Mouse (Mus musculus): ENCODE data around the gene Nf2.

GRCm38 (mm10) chr11:4734179-4734578 lies 115.2 kb downstream of the Nf2 start:
- no peak for TF ChIP-seq POLR2A (IDR thresholded peaks at IDR 0.05; ENCODE audit: insufficient read length, low read depth)
- TF ChIP-seq MAX (IDR thresholded peaks at IDR 0.05; ENCODE audit: low read depth) = no peak
- no peak for TF ChIP-seq SRF (IDR thresholded peaks at IDR 0.05; ENCODE audit: control insufficient read depth, insufficient read length, low read depth)
- no peak for TF ChIP-seq REST (IDR thresholded peaks at IDR 0.05; ENCODE audit: insufficient read depth, insufficient read length)
- no peak for TF ChIP-seq USF1 (IDR thresholded peaks at IDR 0.05; ENCODE audit: low read depth)
- no peak for TF ChIP-seq MYOG (IDR thresholded peaks at IDR 0.05; ENCODE audit: control insufficient read depth in 1 of 3, insufficient read depth in 1 of 3, insufficient read length in 2 of 3, low read depth in 2 of 3)
- no peak for TF ChIP-seq TCF12 (IDR thresholded peaks at IDR 0.05; ENCODE audit: insufficient read depth, poor library complexity, severe bottlenecking)
- no peak for TF ChIP-seq CEBPB (IDR thresholded peaks at IDR 0.05; ENCODE audit: insufficient read depth, poor library complexity, severe bottlenecking)
- no peak for TF ChIP-seq POLR2AphosphoS2 (IDR thresholded peaks at IDR 0.05; ENCODE audit: insufficient read length, low read depth)
- no peak for TF ChIP-seq E2F4 (IDR thresholded peaks at IDR 0.05; ENCODE audit: insufficient read depth)
- no peak for TF ChIP-seq TCF3 (IDR thresholded peaks at IDR 0.05; ENCODE audit: insufficient read length, low read depth)

All from myocyte (in vitro differentiated cells).